Mouse (Mus musculus): Measurements from ENCODE around the gene Trio.

Gene Trio

DNA sequence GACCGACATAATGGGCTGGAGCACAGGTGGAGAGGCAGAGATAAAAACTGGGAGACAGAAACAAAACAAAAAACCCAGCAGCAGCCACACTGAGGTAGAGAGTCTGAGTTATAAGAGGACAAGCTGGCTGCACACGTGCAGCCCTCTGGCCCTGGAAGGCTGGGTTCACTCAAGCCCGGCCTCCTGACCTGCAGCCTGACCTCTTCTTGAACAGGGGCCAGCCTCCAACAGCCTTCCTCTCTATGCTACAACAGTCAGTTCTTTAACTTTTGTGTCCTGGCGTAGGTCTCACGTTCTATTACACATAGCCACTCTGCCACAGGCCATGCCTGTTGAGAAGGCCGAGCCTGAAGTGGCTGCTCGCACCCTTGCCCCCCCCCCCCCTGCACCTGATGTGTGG, 147.8 kb downstream of the Trio start:
- DNase-seq (ENCODE audit: low read depth, low spot score): no peak

DNA sequence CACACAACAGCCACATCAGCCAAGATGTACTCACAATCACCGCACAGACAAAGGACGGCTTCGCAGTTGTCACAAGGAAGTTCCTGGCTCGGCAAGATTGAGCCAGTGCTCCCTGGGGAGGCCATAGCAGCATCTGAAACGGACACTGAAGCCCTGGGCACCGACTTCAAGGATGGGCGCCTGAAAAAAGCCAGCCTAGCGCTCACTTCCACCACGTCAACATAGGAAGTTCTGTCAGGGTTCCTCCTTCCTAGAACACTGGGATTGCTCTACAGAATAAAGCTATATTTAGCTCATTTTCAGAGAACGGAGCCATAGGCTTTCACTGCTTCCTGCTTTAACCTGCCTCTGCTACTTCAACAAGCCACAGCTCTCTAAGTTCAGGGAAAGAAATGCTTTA, 149.3 kb downstream of the Trio start:
- no peak for DNase-seq (ENCODE audit: low read depth, low spot score)

DNA sequence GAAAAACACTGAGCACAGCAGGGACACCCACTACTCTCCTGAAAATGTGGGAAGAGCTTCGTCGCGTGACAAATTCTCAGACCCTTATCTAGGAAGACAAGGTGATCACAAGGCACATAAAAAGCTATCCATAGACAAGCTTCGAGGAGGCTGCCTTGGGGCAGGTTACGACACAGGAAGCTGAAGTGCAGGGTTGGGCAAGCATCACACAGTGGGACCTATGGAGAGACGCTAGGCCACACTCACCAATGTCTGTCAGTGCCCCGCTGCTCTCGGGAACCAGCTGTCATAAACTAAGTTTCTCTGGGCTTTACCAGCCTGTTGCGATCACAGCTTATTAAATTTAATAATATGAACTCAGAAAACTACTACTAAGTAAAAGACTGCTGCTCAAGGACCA, 149.9 kb downstream of the Trio start:
- no peak for DNase-seq (ENCODE audit: low read depth, low spot score)

DNA sequence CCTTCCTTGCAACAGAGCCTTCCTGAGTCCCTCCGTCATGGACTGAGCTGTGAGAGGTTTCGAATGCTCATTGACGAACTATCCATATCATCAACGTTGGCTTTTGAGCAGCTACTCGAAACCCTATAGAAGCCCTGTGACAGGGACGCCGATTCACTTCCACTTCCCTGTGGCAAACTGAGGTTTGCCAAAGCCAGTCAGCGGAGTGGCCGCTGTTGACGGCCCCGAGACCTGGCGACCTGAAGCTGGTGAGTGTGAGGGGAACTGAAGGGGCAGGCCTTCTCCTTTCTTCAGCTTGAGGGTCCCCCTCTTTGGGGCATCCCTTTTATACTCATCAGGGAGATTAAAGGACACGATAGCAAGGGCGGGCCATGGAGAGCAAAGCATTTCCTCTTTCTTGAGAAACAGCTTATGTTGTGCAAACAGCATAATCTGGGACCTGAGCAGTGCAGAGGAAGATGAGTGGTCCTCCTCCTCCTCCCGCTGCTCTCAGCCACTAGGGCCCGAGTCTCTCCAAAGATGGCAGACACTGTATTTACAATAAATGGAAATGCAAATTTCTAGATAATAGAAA, 151.8 kb downstream of the Trio start:
- DNase-seq (ENCODE audit: low read depth, low spot score): no peak

DNA sequence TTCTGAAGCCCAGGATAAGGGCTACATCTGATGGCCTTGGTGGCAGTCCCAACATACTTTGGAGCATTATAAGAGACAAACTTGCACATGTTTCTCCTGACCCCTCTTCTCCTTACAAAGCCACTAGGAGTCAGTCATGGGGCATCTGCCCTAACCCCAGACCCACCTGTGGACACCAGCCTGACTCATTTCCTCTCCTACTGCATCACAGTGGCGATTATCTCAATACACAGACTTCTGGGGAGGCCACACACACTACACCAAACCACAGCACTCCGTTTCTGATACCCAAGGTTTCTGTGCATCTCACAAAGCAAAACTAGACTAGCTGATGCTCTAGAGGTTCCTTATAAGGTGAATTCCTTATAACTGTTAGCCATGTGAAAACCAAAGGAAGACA, 153.4 kb downstream of the Trio start:
- DNase-seq (ENCODE audit: low read depth, low spot score): no peak

DNA sequence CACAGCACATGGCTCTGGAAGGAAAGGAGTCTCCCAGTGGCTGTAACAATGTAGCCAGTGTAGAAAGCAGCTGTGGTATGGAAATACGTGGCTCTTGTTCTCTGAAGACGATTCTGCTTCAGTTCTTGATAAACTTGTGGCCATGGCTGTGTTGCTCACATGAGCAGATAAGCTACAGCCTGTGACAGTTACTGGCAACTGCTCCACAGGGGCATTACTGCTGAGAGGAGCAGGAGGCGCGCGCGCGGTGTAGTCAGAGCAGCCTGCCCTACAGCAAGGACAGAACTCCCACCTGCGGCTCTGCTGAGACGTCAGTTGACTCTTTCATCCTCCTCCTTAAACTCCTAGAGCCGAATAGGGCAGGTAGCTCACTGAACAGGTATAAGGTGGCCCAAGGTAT, 153.9 kb downstream of the Trio start:
- DNase-seq (ENCODE audit: low read depth, low spot score): no peak

DNA sequence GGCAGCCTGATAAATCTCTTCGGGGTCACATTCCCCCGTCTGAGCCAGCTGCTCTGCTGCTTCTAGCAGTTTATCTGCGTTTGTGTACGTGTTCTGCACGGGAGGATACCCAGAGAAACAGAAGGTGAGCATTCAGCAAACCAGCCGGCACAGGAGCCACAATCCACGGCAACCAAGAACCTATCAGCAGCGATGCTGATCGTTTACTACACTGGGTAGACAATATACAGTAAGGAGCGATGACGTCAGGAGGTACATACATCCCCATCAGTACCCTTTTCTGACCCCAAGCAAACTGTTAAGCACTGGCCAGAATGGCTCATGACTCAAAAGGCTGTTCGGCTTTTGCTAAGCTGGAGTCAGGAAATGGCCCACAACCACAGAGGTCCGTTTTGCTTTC, 154.4 kb downstream of the Trio start:
- no peak for DNase-seq (ENCODE audit: low read depth, low spot score)

DNA sequence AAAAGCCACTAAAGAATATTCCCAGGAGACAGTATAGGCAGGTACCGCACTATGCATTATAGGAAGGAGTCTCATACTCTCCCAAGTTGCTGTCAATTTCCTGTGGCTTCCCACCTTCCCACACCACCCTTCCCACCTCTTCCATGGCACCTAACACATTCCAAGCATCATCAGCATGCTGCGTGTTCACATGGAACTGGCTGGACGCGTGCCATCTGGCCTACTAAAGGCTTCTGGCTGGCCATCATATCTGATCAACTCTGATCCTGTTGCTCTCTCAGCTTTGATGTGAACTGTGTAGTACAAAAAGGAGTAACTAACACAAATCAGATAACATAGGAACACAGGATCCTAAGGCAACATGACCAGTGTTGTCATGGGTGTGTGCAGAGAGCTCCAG, 156.6 kb downstream of the Trio start:
- no peak for DNase-seq (ENCODE audit: low read depth, low spot score)

DNA sequence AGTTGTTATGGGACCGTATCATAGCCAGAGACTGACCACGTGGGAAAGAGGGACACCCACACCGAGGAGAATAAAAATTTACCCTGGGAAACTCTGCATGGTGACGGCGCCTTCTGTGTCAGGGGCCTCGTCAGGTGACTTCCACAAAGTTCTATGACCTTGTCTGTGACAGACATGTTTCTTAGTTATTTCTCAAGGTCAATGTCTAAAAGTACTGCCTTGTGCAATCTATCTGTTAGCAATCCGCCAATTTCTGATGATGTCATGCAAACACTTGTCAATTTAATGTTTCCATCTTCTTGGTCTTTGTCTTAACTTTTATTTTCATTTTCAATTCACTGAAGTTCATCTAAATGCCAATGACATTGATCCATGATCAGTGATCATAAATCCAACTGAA, 157.8 kb downstream of the Trio start:
- no peak for DNase-seq (ENCODE audit: low read depth, low spot score)

DNA sequence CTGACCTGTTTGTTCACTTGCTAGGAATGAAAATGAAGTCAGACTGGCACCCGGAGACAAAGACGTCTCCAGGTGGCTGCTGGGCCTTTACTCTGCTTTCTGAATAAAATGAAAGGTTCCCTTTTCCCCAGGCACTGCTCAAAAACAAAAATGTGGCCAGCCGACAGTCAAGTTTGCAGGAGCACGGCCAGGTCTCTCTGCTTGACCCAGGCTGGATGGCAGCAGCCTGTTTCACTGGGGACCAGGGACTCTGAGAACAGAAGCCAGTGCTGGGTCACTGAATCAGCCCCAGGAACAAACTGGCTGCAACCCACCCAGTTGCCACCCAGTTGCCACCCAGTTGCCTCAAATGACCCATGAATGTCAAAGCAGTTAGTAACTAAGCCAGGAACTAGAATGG, 159.2 kb downstream of the Trio start:
- DNase-seq (ENCODE audit: low read depth, low spot score): no peak

DNA sequence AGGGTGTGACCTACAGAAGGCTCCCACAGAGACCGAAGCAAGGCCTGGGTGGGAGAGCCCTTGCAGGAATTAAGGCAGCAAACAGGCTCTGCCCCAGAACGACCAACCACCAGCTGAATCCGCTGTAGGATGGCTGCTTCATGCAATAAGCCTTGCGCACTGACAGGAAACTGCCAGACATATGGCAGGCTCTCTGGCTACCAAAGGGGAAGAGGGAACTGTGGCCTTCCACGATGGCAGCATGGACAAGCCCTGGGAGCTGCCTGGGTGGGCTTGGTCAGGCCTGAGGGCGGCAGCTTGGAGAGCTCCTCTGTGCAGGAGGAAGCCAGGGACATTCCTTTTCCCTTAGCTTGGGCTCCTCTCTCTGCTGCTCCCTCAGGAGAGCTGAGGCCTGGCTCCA, 159.6 kb downstream of the Trio start:
- no peak for DNase-seq (ENCODE audit: low read depth, low spot score)

DNA sequence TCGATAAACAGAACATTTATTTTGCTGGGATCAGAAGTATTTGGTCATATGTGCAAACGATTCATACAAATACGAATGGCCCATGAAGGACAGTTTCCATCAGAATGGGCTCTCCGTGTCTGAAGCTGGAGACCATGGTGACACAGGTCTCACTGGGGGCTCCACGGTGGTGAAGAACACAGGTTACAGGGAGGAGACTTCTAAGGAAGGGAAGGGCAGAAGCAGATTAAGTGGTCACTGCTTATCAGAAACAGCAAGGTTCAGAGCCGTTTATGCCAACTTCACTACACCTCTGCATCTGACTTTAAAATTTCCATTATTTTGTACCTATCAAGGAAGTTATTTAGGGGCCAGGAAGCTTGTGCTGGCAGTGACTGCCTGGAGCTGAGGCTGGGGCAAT, 161.3 kb downstream of the Trio start:
- no peak for DNase-seq (ENCODE audit: low read depth, low spot score)

DNA sequence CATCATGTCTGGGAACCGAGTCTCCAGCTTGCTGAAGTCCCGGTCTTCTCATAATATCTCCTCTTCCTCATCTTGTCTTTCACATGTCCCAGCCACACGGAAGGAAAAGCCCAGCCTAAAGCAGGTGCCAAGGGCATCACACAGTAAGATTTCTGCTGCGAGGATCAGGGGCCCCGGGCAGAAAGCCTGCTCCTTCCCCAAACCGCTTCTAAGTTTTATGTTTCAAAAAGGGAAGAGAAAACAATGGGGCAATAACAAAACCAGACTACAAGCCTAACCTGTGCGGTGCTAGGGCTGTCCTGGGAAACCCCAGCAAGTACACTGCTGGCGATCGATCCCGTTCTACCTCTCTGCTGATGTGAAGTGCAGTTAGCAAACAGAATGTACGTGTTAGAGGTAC, 162.7 kb downstream of the Trio start:
- DNase-seq (ENCODE audit: low read depth, low spot score): no peak

DNA sequence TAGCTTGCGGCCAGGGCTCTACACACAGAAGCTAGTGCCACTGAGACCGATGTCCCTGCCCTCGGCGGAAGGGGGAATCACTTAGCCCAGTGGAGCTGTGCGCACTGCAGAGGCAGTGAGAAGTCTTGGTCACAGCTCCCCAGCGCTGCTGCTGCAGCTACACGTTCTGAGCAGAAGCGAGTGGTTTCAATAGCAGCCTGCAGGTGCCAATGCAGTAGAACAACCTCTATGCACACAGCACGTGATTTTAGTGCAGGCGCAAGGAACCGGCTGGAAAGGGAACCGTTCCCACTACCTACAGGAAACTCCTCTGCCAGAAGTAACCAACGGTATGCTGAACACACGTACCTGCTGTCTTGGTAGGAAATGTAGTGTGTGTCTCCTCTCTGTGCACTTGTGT, 165.2 kb downstream of the Trio start:
- no peak for DNase-seq (ENCODE audit: low read depth, low spot score)

DNA sequence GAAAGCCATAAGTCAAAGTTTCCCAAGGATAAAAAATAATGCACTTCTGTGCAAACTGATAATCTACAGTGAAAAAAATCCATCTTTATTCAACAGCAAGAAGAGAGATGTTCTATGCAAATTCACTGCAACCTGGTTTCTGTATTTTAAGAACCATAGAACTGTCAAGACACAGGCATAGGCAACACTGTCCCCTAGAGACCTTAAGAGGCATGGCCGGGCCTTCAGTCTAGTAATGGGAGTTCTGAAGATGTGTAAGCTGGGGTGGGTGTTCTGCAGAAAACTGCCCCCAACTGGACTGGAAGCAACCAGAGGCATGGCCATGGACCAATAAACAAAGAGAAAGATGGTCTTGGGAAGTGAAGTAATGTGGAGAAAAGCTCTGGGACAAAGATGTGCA, 166.1 kb downstream of the Trio start:
- DNase-seq (ENCODE audit: low read depth, low spot score): no peak

DNA sequence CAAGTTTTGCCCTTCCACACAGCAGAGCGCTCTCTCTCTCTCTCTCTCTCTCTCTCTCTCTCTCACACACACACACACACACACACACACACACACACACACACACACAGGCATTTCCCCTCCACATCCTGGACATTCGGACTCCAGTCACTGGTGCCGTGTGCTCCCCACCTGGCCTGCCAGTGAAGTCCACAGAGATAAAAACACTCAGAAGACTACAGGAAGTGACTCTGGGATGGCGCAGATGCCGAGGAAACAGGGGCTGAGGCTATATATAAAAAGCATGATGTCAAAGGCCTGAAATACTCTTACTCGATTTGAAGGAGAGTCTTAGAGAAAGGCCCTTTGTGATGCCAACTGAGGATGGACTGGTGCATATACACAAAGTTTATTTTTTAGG, 166.5 kb downstream of the Trio start:
- no peak for DNase-seq (ENCODE audit: low read depth, low spot score)

DNA sequence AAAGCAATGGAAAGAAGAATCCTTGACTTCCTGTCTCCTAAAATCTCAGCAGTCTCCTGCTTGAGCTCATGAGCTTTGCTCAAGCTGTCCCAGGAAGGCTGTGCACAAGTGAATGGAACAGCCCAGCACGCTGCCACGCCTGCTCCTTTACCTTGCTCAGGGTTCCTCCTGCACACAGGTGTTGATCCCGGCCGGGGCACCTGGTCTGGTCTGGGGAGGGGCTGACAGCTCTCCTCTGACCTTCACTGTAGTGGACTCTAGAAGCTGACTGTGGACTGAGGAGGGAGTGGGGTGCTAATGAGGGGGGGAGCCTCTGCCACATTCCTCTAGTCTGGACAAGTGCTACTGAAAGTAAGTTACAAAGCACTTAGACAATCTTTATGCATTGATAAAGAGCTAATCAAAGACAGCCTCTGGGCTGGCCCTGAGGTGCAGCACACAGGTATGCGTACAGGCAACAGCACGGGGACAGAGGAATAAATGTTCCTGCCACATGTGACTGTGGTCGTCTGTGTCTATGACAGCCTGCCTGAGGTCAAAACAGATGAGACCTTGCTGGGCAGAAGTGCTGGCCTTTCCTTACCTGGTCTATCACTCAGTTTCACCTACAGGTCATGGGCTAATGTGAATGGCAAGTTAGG, 167.3 kb downstream of the Trio start:
- DNase-seq (ENCODE audit: low read depth, low spot score): no peak

DNA sequence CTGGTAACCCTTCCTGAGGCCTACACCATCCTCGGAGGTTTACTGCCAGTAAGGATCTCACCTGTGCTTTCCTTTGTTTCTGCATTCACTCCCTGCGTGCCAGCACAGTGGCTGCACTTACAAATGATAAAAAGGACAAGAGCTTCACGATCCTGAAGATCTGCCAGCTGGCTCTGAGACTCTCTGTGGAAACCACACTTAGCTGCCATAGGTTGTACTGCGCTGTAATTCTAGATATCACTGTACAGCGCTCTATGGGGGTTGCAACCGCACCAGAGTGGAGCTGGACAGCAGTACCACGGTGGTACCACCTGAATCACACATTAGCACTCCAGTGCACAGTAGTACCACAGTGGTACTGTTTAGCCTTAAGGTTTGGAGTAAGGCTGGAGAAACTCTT, 168.4 kb downstream of the Trio start:
- no peak for DNase-seq (ENCODE audit: low read depth, low spot score)

DNA sequence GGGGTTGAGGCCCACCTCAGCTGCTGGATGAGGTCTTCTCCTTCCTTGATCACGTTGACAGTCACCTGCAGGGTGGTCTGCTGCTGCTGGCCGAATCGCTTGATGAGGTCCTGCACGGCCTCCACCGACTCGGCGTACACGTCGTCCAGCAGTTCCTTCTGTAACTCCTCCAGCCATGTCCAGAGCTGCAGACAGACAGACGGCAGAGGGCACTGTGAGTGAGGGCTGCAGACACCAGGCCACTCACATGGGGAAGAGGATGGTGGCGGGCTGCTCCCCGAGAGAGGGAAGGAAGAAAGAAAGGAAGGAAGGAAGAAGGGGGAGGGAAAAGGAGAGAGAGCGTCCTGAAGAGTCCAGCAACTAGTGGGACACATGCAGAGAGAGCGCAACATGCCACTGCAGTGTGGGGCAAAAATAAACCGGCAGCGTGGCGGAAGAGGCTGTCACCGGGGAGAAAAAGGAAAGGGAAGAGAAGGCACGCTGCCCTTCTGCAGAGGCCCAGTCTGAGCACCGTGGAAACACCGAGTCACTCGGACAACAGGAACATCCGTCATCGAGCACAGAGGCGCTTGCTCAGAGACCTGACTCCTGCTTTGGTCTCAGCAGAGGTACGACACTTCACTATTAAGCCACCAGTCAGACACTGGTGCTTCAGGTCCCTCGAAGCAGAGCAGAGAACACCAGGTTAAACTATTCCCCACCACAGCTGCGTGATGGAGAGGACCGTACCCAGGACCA, 169.4 kb downstream of the Trio start:
- DNase-seq (ENCODE audit: low read depth, low spot score): no peak

DNA sequence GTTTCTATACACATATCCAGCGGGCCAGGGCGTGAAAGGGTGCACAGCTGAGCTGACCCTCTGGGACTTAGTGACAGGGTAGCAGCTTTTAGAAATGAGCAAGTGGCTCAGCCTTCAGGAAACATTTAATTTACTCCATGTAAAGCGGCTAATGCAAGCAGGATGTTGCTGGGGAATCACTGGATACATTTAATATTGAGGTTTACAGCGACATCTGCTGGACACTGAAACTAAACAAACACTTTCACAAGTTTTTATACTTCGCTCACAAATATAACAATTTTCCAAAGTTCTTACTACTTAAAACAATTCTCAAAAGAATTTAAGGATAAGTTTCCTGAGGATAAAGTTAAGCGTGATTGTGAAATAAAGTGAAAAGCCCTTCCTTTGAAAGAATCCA, 174.3 kb downstream of the Trio start:
- no peak for DNase-seq (ENCODE audit: low read depth, low spot score)

DNA sequence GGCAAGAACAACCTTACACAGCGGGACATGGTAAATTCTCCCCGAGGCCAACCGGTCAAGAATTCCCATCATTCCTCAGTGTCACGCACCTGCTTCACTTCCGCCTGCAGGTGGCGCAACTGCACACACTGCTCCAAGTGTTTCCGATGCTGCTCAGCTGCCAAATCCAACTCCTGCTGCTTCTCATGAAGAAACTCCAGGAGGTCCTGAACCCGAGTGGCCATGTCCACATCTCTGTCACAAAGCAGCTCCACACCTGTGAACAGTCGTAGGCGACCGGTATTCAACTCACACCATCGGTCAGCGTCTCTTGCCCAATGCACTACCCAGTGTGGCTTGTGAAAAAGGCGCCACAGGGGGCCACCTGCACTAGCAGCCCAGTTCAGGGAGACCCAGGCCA, 174.7 kb downstream of the Trio start:
- no peak for DNase-seq (ENCODE audit: low read depth, low spot score)

DNA sequence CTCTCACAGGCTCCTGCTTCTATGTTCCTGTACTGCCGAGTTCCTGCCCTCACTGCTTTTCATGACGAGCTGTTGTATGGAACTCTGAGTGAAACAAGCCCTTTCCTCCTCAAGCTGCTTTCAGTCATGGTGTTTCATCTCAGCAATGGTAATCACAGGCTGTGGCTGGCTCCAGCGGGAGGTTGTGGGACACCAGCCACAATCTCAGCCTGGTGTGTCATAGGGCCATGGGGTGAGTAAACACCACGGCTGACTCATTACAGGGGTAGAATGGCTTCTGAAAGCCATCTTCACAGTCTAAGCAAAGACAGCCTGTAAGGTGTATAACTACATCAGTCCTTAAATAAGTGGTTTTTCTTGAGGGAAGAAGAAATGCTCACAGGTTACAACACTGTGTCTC, 175.7 kb downstream of the Trio start:
- no peak for DNase-seq (ENCODE audit: low read depth, low spot score)

DNA sequence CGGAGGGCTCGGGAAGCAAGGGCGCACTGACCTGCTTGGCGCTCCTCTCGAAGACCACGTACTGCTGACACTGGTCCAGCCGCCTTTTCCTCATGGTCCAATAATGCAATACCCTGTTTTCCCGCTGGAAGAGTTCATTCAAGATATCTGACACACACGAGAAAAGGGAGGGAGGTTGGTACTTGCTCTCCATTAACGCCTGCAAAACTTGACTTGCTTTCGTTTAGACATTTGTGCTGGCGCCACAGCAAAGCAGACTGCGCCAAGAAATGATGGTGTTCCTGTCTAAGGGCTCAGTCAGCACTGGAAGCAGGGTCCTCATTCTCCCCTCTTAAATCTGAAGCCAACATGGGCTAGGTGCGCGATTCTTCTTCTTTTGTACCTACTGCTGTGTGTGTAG, 184.0 kb downstream of the Trio start:
- DNase-seq (ENCODE audit: low read depth, low spot score): no peak
